Mouse (Mus musculus): Measurements from ENCODE around the gene Hist3h2ba. TPM values are rescaled to one million over a fixed set of nuclear protein-coding genes. Genes with fewer than 3 reads are reported as not detected.
"Not testable (repeated sequence)": the region's sequence is repeated elsewhere in the genome, so short reads cannot be mapped to it uniquely, and the experiment has no call there.

The Hist3h2ba gene
- polyA plus RNA-seq, 1 experiment from 2014 or later, result 11.6 TPM

GRCm38 (mm10) chr11:58938322-58939087 is 10.2 kb upstream of the Hist3h2ba start, which contains the start of gene Rnf187:
Gene Rnf187 (minus strand): TSS chr11:58938916.
- peaks cover 3% of the 10 kb centered on the region for H3K27me3 ChIP-seq (replicated peaks)
- no peaks in the 10 kb centered on the region for H3K9me3 ChIP-seq (replicated peaks)
- WGBS, result under 1% methylated on average over 95 of the region's 95 CpGs
- peak within 1 kb of the TSS; percentile 95 for H3K27ac ChIP-seq (ENCODE audit: poor library complexity, severe bottlenecking)
- H3K9ac ChIP-seq, result peak within 1 kb of the TSS; percentile 97
- H3K4me3 ChIP-seq, result peak within 1 kb of the TSS; percentile 96
- peak; percentile 94 for ATAC-seq (ENCODE audit: insufficient number of reproducible peaks, low FRiP score)
- H3K4me1 ChIP-seq (replicated peaks), result peaks cover 20% of the 10 kb centered on the region
- peaks cover 32% of the 10 kb centered on the region for H3K36me3 ChIP-seq
- H3K4me2 ChIP-seq, result peak within 1 kb of the TSS; percentile 89

- Histone ChIP-seq H3K27me3 (replicated peaks) (peaks cover 9% of the 10 kb centered on the region), H3K36me3 (peaks cover 26% of the 10 kb centered on the region), H3K4me2 (peak overlapping the region; percentile 89), H3K9ac (peak overlapping the region; percentile 97), H3K27ac (ENCODE audit: poor library complexity, severe bottlenecking) (peak overlapping the region; percentile 95), H3K9me3 (replicated peaks) (no peaks in the 10 kb centered on the region), H3K4me1 (replicated peaks) (peaks cover 20% of the 10 kb centered on the region), H3K4me3 (peak overlapping the region; percentile 96)
- ATAC-seq (ENCODE audit: insufficient number of reproducible peaks, low FRiP score), result no peak
- 22% methylated on average over 6 of the region's 6 CpGs for WGBS
These were observed 9.7 kb upstream of the Hist3h2ba start for GRCm38 (mm10) chr11:58939088-58939439.

- Histone ChIP-seq H3K4me2 (no peak overlapping the region), H3K4me3 (no peak overlapping the region), H3K9ac (no peak overlapping the region), H3K36me3 (no peaks in the 10 kb centered on the region), H3K27ac (ENCODE audit: poor library complexity, severe bottlenecking) (no peak overlapping the region), H3K9me3 (replicated peaks) (no peaks in the 10 kb centered on the region), H3K4me1 (replicated peaks) (0 out of 2 replicates have a peak, but pooled peaks cover 10% of the 10 kb centered on the region), H3K27me3 (replicated peaks) (peaks cover 34% of the 10 kb centered on the region)
- ATAC-seq (ENCODE audit: insufficient number of reproducible peaks, low FRiP score), result no peak
- WGBS, result 74% methylated on average over 5 of the region's 5 CpGs
These were observed 4.6 kb upstream of the Hist3h2ba start for GRCm38 (mm10) chr11:58944136-58944535.

GRCm38 (mm10) chr11:58947306-58947705 is 1.4 kb upstream of the Hist3h2ba start:
- H3K9ac ChIP-seq, result no peak overlapping the region
- no peak overlapping the region for H3K4me2 ChIP-seq
- 73% methylated on average over 3 of the region's 3 CpGs for WGBS
- peaks cover 49% of the 10 kb centered on the region for H3K27me3 ChIP-seq (replicated peaks)
- no peak overlapping the region for H3K4me3 ChIP-seq
- no peak overlapping the region for H3K27ac ChIP-seq (ENCODE audit: poor library complexity, severe bottlenecking)
- no peaks in the 10 kb centered on the region for H3K9me3 ChIP-seq (replicated peaks)
- ATAC-seq (ENCODE audit: insufficient number of reproducible peaks, low FRiP score), result no peak
- H3K4me1 ChIP-seq (replicated peaks), result peaks cover 10% of the 10 kb centered on the region; the same call in 1 of the 2 replicates
- H3K36me3 ChIP-seq, result no peaks in the 10 kb centered on the region

- H3K4me2 ChIP-seq, result peak overlapping the region; percentile 71
- peaks cover 10% of the 10 kb centered on the region; the same call in 1 of the 2 replicates for H3K4me1 ChIP-seq (replicated peaks)
- WGBS, result 16% methylated on average over 23 of the region's 23 CpGs
- H3K9ac ChIP-seq, result peak overlapping the region; percentile 46; the same call in 1 of the 2 replicates
- ATAC-seq (ENCODE audit: insufficient number of reproducible peaks, low FRiP score), result no peak
- no peaks in the 10 kb centered on the region for H3K9me3 ChIP-seq (replicated peaks)
- H3K27me3 ChIP-seq (replicated peaks), result peaks cover 47% of the 10 kb centered on the region
- H3K4me3 ChIP-seq, result peak overlapping the region; percentile 42
- no peaks in the 10 kb centered on the region for H3K36me3 ChIP-seq
- H3K27ac ChIP-seq (ENCODE audit: poor library complexity, severe bottlenecking), result peak overlapping the region; percentile 69; the same call in 1 of the 2 replicates
These were observed 757 bp upstream of the Hist3h2ba start for GRCm38 (mm10) chr11:58947798-58948528.

GRCm38 (mm10) chr11:58949480-58950431 is 1.0 kb downstream of the Hist3h2ba start:
- H3K4me2 ChIP-seq, result peak overlapping the region; percentile 71
- no peaks in the 10 kb centered on the region for H3K9me3 ChIP-seq (replicated peaks)
- peaks cover 18% of the 10 kb centered on the region; the same call in 1 of the 2 replicates for H3K4me1 ChIP-seq (replicated peaks)
- 13% methylated on average over 20 of the region's 20 CpGs for WGBS
- H3K36me3 ChIP-seq, result no peaks in the 10 kb centered on the region
- H3K27me3 ChIP-seq (replicated peaks), result peaks cover 34% of the 10 kb centered on the region
- peak overlapping the region; percentile 42 for H3K4me3 ChIP-seq
- ATAC-seq (ENCODE audit: insufficient number of reproducible peaks, low FRiP score), result no peak
- peak overlapping the region; percentile 64; the same call in 1 of the 2 replicates for H3K27ac ChIP-seq (ENCODE audit: poor library complexity, severe bottlenecking)
- peak overlapping the region; percentile 64 for H3K9ac ChIP-seq

GRCm38 (mm10) chr11:58951210-58951609 is 2.5 kb downstream of the Hist3h2ba start:
- no peaks in the 10 kb centered on the region for H3K36me3 ChIP-seq
- no peak overlapping the region for H3K9ac ChIP-seq
- 79% methylated on average over 5 of the region's 5 CpGs for WGBS
- no peak overlapping the region for H3K4me2 ChIP-seq
- peaks cover 22% of the 10 kb centered on the region for H3K27me3 ChIP-seq (replicated peaks)
- peaks cover 23% of the 10 kb centered on the region for H3K4me1 ChIP-seq (replicated peaks)
- no peak overlapping the region for H3K4me3 ChIP-seq
- no peaks in the 10 kb centered on the region for H3K9me3 ChIP-seq (replicated peaks)
- H3K27ac ChIP-seq (ENCODE audit: poor library complexity, severe bottlenecking), result no peak overlapping the region
- ATAC-seq (ENCODE audit: insufficient number of reproducible peaks, low FRiP score), result no peak

GRCm38 (mm10) chr11:58953351-58954169 is 4.8 kb downstream of the Hist3h2ba start:
- ATAC-seq (ENCODE audit: insufficient number of reproducible peaks, low FRiP score), result 0 out of 2 replicates have a peak, but pooled peaks have one; percentile 40

GRCm38 (mm10) chr11:58954170-58954419 is 5.4 kb downstream of the Hist3h2ba start:
- H3K9me3 ChIP-seq (replicated peaks); ATAC-seq (ENCODE audit: insufficient number of reproducible peaks, low FRiP score): not testable (repeated sequence)
- Histone ChIP-seq H3K4me1 (replicated peaks) (peaks cover 35% of the 10 kb centered on the region), H3K4me3 (peak overlapping the region; percentile 93), H3K36me3 (peaks cover 20% of the 10 kb centered on the region), H3K4me2 (peak overlapping the region; percentile 95), H3K27ac (ENCODE audit: poor library complexity, severe bottlenecking) (peak overlapping the region; percentile 88), H3K9ac (peak overlapping the region; percentile 90), H3K27me3 (replicated peaks) (peaks cover 16% of the 10 kb centered on the region)
- under 1% methylated on average over 17 of the region's 17 CpGs for WGBS

More at GRCm38 (mm10) chr11:58953351-58954169, 4.8 kb downstream of the Hist3h2ba start:
- peak overlapping the region; percentile 95 for H3K4me2 ChIP-seq
- peaks cover 16% of the 10 kb centered on the region for H3K27me3 ChIP-seq (replicated peaks)
- no peaks in the 10 kb centered on the region for H3K9me3 ChIP-seq (replicated peaks)
- H3K4me1 ChIP-seq (replicated peaks), result peaks cover 33% of the 10 kb centered on the region
- peaks cover 19% of the 10 kb centered on the region for H3K36me3 ChIP-seq
- peak overlapping the region; percentile 93 for H3K4me3 ChIP-seq
- H3K27ac ChIP-seq (ENCODE audit: poor library complexity, severe bottlenecking), result peak overlapping the region; percentile 88
- 1% methylated on average over 33 of the region's 33 CpGs for WGBS
- H3K9ac ChIP-seq, result peak overlapping the region; percentile 90

All from heart, embryonic 12.5 days (tissue).